Mouse (Mus musculus) lung, adult 2 months (tissue): ENCODE measurements around the gene C2cd4a.

Experiments used
- CTCF ChIP-seq: fragments of 200-500 bp; IDR thresholded peaks from 2 replicates; pipeline ENCODE4 v1.5.1; 2011; ENCODE audit warnings: mild to moderate bottlenecking, low read length, control low read depth; ENCODE audit not compliant: insufficient read depth
- POLR2A ChIP-seq: fragments of 200-500 bp; IDR thresholded peaks from 2 replicates; pipeline ENCODE4 v1.6.1; 2011; ENCODE audit warnings: low read depth, mild to moderate bottlenecking, control low read depth, low read length, borderline replicate concordance; ENCODE audit errors: extremely low read depth

GRCm38 (mm10) chr9:67849397-67849796 lies 17.3 kb upstream of the C2cd4a start:
- TF ChIP-seq CTCF (no peak), POLR2A (no peak)
